Mouse (Mus musculus) ES-E14 (cell line): ENCODE measurements at regions not wholly inside any gene's neighbourhood (a gene's known extent, or its start where the extent isn't known, plus 50 kb on each side); places are given as distances from the start of the nearest gene placed in this dataset.

Experiments
- DNase-seq: peaks from one replicate; pipeline ENCODE4 v3.0.0-alpha.2; 2013; ENCODE audit warnings: low read depth, low spot score
- H3K27ac ChIP-seq: 2 replicates; pipeline ENCODE4 v1.5.1; 2012; ENCODE audit warnings: low read depth, mild to moderate bottlenecking, low read length, moderate library complexity, mixed read lengths; ENCODE audit not compliant: poor library complexity, insufficient read depth, severe bottlenecking
- H3K36me3 ChIP-seq: 2 replicates; pipeline ENCODE4 v1.6.1; 2012; ENCODE audit warnings: mild to moderate bottlenecking, low read length, moderate library complexity, mixed read lengths; ENCODE audit not compliant: control insufficient read depth, poor library complexity, insufficient read depth, severe bottlenecking
- H3K4me1 ChIP-seq, 2 experiments: fragments of 150-350 bp in 1 of 2; sonication (generic) in 1 of 2; 2 replicates each; pipeline ENCODE4 v1.6.1; 2012; ENCODE audit warnings: low read length in 2 of 2, mild to moderate bottlenecking in 1 of 2, mixed read lengths in 1 of 2; ENCODE audit not compliant: control insufficient read depth in 2 of 2, insufficient read depth in 2 of 2, poor library complexity in 1 of 2
- H3K4me3 ChIP-seq, 2 experiments: fragments of 150-350 bp in 1 of 2; sonication (generic) in 1 of 2; 2 replicates each; pipeline ENCODE4 v1.5.1; 2012; ENCODE audit warnings: low read length in 2 of 2, low read depth in 1 of 2, mild to moderate bottlenecking in 1 of 2, mixed read lengths in 1 of 2; ENCODE audit not compliant: insufficient read depth in 1 of 2, poor library complexity in 1 of 2, severe bottlenecking in 1 of 2
- H3K9ac ChIP-seq: 2 replicates; pipeline ENCODE4 v1.6.1; 2012; ENCODE audit warnings: low read depth, mild to moderate bottlenecking, low read length, mixed read lengths; ENCODE audit not compliant: poor library complexity, insufficient read depth, severe bottlenecking
- H3K9me3 ChIP-seq: fragments of 150-350 bp; sonication (generic); 2 replicates; pipeline ENCODE4 v1.6.1; 2012; ENCODE audit warnings: low read depth, mild to moderate bottlenecking, low read length; ENCODE audit not compliant: control insufficient read depth, insufficient read depth
- CHD2 ChIP-seq: IDR thresholded peaks from 2 replicates; pipeline ENCODE4 v1.6.1; 2014; ENCODE audit warnings: mild to moderate bottlenecking, low read depth, low read length, inconsistent platforms
- HCFC1 ChIP-seq: IDR thresholded peaks from 2 replicates; pipeline ENCODE4 v1.6.1; 2012; ENCODE audit warnings: low read length, inconsistent platforms, borderline replicate concordance; ENCODE audit not compliant: insufficient read depth
- MAFK ChIP-seq: IDR thresholded peaks from 2 replicates; pipeline ENCODE4 v1.6.1; 2014; ENCODE audit warnings: mild to moderate bottlenecking, low read depth, low read length, inconsistent platforms; ENCODE audit not compliant: insufficient read depth
- ZC3H11A ChIP-seq: IDR thresholded peaks from 2 replicates; pipeline ENCODE4 v1.6.1; 2012; ENCODE audit warnings: low read depth, mild to moderate bottlenecking, inconsistent platforms, low read length, borderline replicate concordance
- ZNF384 ChIP-seq: IDR thresholded peaks from 2 replicates; pipeline ENCODE4 v1.6.1; 2012; ENCODE audit warnings: low read depth, low read length, inconsistent platforms
- in situ Hi-C, 2 experiments: fragments of 600-800 bp; cut with MboI; formaldehyde crosslinking; loops; one replicate each; pipeline ENCODE4 v1.15.1; 2025; ENCODE audit warnings: low sequenced_read_pairs in 2 of 2, inconsistent platforms in 1 of 2; ENCODE audit not compliant: unreplicated experiment in 2 of 2

- Histone ChIP-seq H3K27ac (no peak overlapping the region), H3K4me1 (peaks cover 0 to 4% of the 10 kb centered on the region in 2 experiments; a peak in 1 of 4 replicates), H3K36me3 (no peaks in the 10 kb centered on the region), H3K9me3 (no peaks in the 10 kb centered on the region), H3K4me3 (peak overlapping the region in 1 of 2 experiments; percentile 25; a peak in 1 of 4 replicates), H3K9ac (no peak overlapping the region)
- DNase-seq, result no peak
- TF ChIP-seq ZC3H11A, result no peak
- no peak for TF ChIP-seq HCFC1
- no peak for TF ChIP-seq ZNF384
- TF ChIP-seq CHD2, result no peak
- TF ChIP-seq MAFK, result no peak
- in situ Hi-C loops, result no loop called here
Observed at GRCm38 (mm10) chr19:44640551-44640950, 77.9 kb downstream of the Hif1an start.

- Histone ChIP-seq H3K9me3 (no peaks in the 10 kb centered on the region), H3K36me3 (no peaks in the 10 kb centered on the region), H3K4me3 (no peak overlapping the region), H3K27ac (no peak overlapping the region), H3K9ac (no peak overlapping the region), H3K4me1 (peaks cover 0 to 4% of the 10 kb centered on the region in 2 experiments; a peak in 1 of 4 replicates)
- in situ Hi-C loops, result no loop called here
- DNase-seq, result no peak
- no peak for TF ChIP-seq ZNF384
- no peak for TF ChIP-seq CHD2
- TF ChIP-seq MAFK, result no peak
- no peak for TF ChIP-seq HCFC1
- TF ChIP-seq ZC3H11A, result no peak
Observed at GRCm38 (mm10) chr19:44642294-44642693, 79.6 kb downstream of the Hif1an start.

GRCm38 (mm10) chr19:44644376-44644775 lies 81.7 kb downstream of the Hif1an start:
- DNase-seq, result no peak
- no peaks in the 10 kb centered on the region for H3K9me3 ChIP-seq
- H3K4me3 ChIP-seq, result no peak overlapping the region
- in situ Hi-C loops, result no loop called here
- H3K36me3 ChIP-seq, result no peaks in the 10 kb centered on the region
- H3K9ac ChIP-seq, result no peak overlapping the region
- H3K4me1 ChIP-seq, result peaks cover 0 to 4% of the 10 kb centered on the region in 2 experiments; a peak in 1 of 4 replicates
- no peak overlapping the region for H3K27ac ChIP-seq
- TF ChIP-seq ZC3H11A (no peak), ZNF384 (no peak), CHD2 (no peak), MAFK (no peak), HCFC1 (no peak)

- H3K27ac ChIP-seq, result no peak overlapping the region
- H3K36me3 ChIP-seq, result no peaks in the 10 kb centered on the region
- H3K9me3 ChIP-seq, result no peaks in the 10 kb centered on the region
- H3K9ac ChIP-seq, result no peak overlapping the region
- peaks cover 0 to 5% of the 10 kb centered on the region in 2 experiments; a peak in 1 of 4 replicates for H3K4me1 ChIP-seq
- TF ChIP-seq MAFK (no peak), HCFC1 (no peak), CHD2 (no peak), ZC3H11A (no peak), ZNF384 (no peak)
- in situ Hi-C loops, result no loop called here
- H3K4me3 ChIP-seq, result no peak overlapping the region
- no peak for DNase-seq
Observed at GRCm38 (mm10) chr19:44644929-44645328, 82.3 kb downstream of the Hif1an start.

- H3K36me3 ChIP-seq, result no peaks in the 10 kb centered on the region
- peaks cover 0 to 6% of the 10 kb centered on the region in 2 experiments; a peak in 1 of 4 replicates for H3K4me1 ChIP-seq
- TF ChIP-seq HCFC1 (no peak), CHD2 (no peak), ZNF384 (no peak), MAFK (no peak)
- no peak overlapping the region for H3K9ac ChIP-seq
- in situ Hi-C loops, result no loop called here
- no peak overlapping the region for H3K27ac ChIP-seq
- DNase-seq, result no peak
- H3K9me3 ChIP-seq, result no peaks in the 10 kb centered on the region
- H3K4me3 ChIP-seq, result no peak overlapping the region
Observed at GRCm38 (mm10) chr19:44646548-44646947, 83.9 kb downstream of the Hif1an start.
